Mouse (Mus musculus) lung, postnatal 0 days (tissue): ENCODE measurements around the gene Camta1.

ENCODE experiments used
- CTCF ChIP-seq: IDR thresholded peaks from 2 replicates; pipeline ENCODE4 v1.5.1; 2016; ENCODE audit warnings: antibody characterized with exemption, mild to moderate bottlenecking
- EP300 ChIP-seq: IDR thresholded peaks from 2 replicates; pipeline ENCODE4 v1.6.1; 2016; ENCODE audit warnings: antibody characterized with exemption, mild to moderate bottlenecking, control low read depth

DNA sequence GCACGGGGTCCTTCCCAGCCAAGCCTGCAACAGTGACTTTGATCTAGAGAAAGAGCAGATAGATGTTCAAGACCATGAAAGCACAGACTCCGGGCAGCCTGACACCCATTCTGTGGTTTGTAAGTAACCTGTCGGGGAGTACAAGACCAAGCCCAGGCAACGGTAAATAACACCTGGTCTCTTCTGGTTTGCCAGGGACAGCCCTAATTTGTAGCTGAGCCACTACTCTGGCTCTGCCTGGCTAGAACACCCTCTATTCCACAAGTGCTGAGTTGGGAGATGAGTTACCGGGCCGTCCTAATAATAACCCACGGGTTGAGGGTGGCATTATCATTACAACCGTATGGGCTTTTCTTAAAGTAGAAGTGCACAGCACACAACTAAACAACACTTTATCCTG lies 954.6 kb downstream of the Camta1 start:
- TF ChIP-seq CTCF: no peak
- no peak for TF ChIP-seq EP300
